Mouse (Mus musculus): ENCODE measurements at regions not wholly inside any gene's neighbourhood (a gene's known extent, or its start where the extent isn't known, plus 50 kb on each side); places are given as distances from the start of the nearest gene placed in this dataset.
A peak's percentile ranks its signal among the peaks of the same experiment; 100 is the strongest.

DNA sequence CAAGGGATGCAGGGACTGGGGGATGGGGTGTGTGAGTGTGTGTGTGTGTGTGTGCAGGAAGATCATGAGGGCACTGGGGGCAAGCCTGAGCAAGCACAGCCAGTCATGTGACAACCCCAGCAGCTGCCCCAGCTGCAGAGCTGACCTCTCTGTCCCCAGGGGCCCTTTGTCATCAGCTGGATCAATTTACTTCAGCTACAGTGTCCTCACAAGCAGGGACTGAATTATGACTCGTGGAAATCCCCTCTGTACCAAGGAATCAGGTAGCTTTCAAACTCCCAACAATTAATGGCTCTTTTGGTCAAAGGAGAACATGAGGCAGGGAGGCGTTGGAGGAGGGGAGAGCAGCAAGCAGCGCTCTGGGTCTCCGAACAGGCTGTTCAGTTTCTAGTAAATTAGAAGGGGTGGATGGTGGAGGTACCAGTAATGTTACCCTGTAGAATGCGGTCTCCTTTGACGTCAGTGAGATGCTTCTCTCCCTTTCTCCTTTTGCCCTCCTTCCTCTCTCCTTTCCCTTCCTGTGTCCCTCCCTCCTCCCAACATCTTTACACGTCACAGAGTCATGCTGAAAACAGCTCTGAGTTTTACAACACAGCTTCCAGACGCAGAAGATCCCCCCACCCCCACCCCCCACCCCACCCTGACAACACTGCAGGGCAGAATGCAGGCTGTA is 106.5 kb downstream of the Tomm20 start:
- Histone ChIP-seq H3K27ac (replicated peaks) (peak overlapping the region; percentile 81), H3K4me1 (peaks cover 24% of the 10 kb centered on the region), H3K9ac (replicated peaks) (peak overlapping the region; percentile 19; the same call in 1 of the 2 replicates), H3K4me3 (no peak overlapping the region; the same call in 1 of the 2 replicates), H3K36me3 (no peaks in the 10 kb centered on the region), H3K4me2 (replicated peaks) (peak overlapping the region; percentile 14), H3K9me3 (no peaks in the 10 kb centered on the region), H3K27me3 (no peaks in the 10 kb centered on the region)
- ATAC-seq (replicated peaks): peak; percentile 51
- WGBS: 11% methylated on average over 8 of the region's 8 CpGs

DNA sequence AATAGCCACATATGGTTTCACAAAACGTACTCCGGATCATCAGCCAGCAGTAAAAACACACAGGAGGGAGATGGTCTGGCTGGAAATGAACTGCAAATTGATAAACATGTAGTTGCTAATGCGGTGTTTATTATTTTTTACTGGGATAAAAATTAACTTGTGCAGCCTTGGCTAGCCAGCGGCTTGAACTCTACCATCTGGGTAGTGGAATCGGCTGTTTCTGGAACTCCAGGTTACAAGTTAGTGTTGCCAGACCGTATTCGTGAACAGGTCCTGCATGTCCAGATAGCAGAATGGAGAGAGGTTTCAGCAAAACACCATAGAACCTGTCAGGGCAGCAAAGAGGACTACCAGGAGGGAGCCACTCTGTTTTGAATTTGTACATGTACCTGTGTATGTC is 107.4 kb downstream of the Tomm20 start:
- Histone ChIP-seq H3K36me3 (no peaks in the 10 kb centered on the region), H3K9me3 (no peaks in the 10 kb centered on the region), H3K4me2 (replicated peaks) (no peak overlapping the region), H3K4me3 (no peak overlapping the region), H3K27me3 (no peaks in the 10 kb centered on the region), H3K4me1 (peaks cover 32% of the 10 kb centered on the region), H3K27ac (replicated peaks) (peak overlapping the region; percentile 81; the same call in 1 of the 2 replicates), H3K9ac (replicated peaks) (no peak overlapping the region)
- 73% methylated on average over 7 of the region's 7 CpGs for WGBS
- ATAC-seq (replicated peaks): no peak

DNA sequence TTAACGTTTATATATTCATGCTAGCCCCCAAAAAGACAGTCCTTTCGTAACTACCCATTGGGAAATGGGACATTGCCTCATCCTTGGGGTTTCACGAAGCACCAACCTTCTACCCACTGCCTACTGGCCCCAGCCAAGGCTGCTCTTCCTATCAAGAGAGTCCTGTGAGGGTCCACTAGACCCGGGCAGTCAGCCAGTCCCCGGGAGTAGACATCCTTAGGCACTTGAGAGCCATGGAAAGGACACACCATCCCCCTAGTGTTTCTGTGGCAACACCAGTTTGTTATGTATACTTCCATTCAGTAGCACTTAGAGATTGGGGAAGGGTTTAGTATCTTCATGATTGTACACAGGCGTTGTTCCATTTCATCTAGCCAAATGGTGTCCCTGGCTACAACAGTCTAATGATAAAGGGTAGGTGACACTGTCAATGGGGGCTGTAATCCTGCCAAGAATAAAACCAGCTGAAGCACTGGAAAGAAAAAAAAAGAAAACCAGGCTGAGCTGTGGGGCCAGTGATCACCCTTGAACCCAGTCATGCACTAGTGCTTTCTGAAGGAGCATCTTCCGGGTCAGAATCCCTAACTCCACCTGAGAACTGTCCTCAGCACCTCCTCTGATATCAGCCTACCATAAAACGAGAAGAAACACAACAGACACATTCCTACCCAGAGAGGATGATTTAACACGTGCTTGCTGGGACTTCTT is 108.2 kb downstream of the Tomm20 start:
- peaks cover 39% of the 10 kb centered on the region for H3K4me1 ChIP-seq
- H3K4me3 ChIP-seq: no peak overlapping the region
- 81% methylated on average over 9 of the region's 9 CpGs for WGBS
- H3K27ac ChIP-seq (replicated peaks): peak overlapping the region; percentile 15; the same call in 1 of the 2 replicates
- no peak for ATAC-seq (replicated peaks)
- no peak overlapping the region for H3K4me2 ChIP-seq (replicated peaks)
- H3K9me3 ChIP-seq: no peaks in the 10 kb centered on the region
- no peaks in the 10 kb centered on the region for H3K27me3 ChIP-seq
- no peaks in the 10 kb centered on the region for H3K36me3 ChIP-seq
- no peak overlapping the region for H3K9ac ChIP-seq (replicated peaks)

DNA sequence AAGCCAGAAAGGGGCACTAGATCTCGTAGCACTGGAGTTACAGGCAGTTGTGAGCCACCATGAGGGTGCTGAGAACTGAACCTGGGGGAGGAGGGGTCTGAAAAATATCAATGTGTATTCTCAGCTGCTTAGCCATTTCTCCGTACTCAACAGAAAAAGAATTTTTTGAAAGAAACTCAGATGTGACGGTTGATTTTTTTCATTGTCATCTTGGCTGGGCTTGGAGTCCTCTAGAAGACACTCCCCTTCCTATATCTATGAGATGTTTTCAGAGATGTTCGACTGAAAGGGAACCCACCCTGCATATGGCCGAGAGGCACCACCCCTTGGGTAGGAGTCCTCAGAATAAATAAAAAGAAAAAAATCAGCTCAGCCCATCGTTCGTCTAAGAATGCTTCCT is 110.1 kb downstream of the Tomm20 start:
- H3K4me1 ChIP-seq: peaks cover 39% of the 10 kb centered on the region
- no peak for ATAC-seq (replicated peaks)

DNA sequence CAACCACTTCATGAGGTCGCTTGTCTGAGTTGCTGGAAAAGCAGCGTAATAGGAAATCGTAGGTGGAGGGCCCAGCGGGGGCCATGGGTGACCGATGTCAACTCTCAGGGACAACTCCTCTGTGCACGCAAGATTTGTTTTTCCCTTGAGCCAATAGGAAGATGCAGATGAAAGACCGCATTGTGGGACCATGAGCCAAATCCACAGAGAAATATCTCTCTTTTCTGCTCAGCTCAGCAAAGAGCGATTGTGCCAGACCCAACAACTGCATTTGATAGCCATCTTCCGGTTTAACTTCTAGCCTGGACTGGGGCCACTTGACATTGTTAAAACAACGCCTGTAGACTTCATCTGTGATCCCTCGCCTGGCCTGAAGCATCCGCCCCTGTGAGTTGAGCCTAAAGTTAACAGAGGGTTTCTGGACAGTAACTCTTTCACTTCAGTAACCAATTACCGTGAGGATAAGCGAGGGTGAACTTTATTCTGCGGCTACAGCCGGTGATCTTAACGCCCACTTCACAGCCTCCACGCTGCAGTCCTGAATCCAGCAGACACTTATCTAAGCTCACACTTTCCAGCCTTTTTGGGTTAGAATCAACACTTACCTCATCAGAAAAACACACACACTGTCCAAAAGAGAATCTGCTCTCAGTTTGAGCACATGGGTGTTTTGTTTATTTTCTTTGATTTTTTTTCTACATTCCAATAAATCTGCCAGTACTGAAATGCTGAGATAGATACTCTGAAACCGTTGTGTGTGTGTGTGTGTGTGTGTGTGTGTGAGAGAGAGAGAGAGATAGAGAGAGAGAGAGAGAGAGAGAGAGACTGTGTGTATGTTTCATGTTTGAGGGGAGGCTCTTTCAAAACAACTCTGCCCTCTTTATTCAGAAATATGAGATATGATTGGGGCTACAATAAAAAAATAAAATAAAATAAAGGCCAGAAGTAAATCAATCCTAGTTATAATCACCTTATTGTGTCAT is 111.9 kb downstream of the Tomm20 start:
- no peak overlapping the region for H3K4me2 ChIP-seq (replicated peaks)
- H3K36me3 ChIP-seq: no peaks in the 10 kb centered on the region
- no peaks in the 10 kb centered on the region for H3K9me3 ChIP-seq
- ATAC-seq (replicated peaks): no peak
- no peak overlapping the region for H3K4me3 ChIP-seq
- H3K27ac ChIP-seq (replicated peaks): peak overlapping the region; percentile 1; the same call in 1 of the 2 replicates
- no peak overlapping the region for H3K9ac ChIP-seq (replicated peaks)
- H3K4me1 ChIP-seq: peaks cover 25% of the 10 kb centered on the region
- no peaks in the 10 kb centered on the region for H3K27me3 ChIP-seq
- WGBS: 66% methylated on average over 19 of the region's 19 CpGs

More for the DNA sequence above, 110.1 kb downstream of the Tomm20 start:
- Histone ChIP-seq H3K4me3 (no peak overlapping the region), H3K36me3 (no peaks in the 10 kb centered on the region), H3K27ac (replicated peaks) (no peak overlapping the region), H3K9me3 (no peaks in the 10 kb centered on the region), H3K4me2 (replicated peaks) (no peak overlapping the region), H3K9ac (replicated peaks) (no peak overlapping the region), H3K27me3 (no peaks in the 10 kb centered on the region)
- WGBS: 82% methylated on average over 7 of the region's 7 CpGs

DNA sequence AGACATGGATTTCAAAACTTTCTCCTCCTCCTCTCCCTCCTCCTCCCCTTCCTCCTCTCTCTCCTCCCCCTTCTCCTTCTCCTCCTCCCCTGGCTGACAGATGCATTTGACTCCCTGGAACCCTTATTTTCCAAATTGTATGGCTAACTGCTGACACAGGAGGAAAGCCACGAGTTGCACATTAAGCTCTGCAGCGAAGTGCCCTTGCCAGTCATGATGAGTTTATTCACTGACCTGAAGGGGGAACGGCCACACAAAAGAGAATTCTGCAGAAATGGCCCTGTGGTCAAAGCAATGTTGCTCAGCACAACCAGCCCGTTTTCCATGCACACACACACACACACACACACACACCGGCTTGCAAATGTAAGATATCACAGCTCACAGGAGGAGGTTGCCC is 112.6 kb downstream of the Tomm20 start:
- Histone ChIP-seq H3K9me3 (no peaks in the 10 kb centered on the region), H3K4me2 (replicated peaks) (no peak overlapping the region), H3K27ac (replicated peaks) (peak overlapping the region; percentile 1; the same call in 1 of the 2 replicates), H3K27me3 (no peaks in the 10 kb centered on the region), H3K36me3 (no peaks in the 10 kb centered on the region), H3K4me1 (peaks cover 17% of the 10 kb centered on the region), H3K9ac (replicated peaks) (no peak overlapping the region), H3K4me3 (no peak overlapping the region)
- WGBS: 23% methylated on average over 5 of the region's 5 CpGs
- ATAC-seq (replicated peaks): no peak

DNA sequence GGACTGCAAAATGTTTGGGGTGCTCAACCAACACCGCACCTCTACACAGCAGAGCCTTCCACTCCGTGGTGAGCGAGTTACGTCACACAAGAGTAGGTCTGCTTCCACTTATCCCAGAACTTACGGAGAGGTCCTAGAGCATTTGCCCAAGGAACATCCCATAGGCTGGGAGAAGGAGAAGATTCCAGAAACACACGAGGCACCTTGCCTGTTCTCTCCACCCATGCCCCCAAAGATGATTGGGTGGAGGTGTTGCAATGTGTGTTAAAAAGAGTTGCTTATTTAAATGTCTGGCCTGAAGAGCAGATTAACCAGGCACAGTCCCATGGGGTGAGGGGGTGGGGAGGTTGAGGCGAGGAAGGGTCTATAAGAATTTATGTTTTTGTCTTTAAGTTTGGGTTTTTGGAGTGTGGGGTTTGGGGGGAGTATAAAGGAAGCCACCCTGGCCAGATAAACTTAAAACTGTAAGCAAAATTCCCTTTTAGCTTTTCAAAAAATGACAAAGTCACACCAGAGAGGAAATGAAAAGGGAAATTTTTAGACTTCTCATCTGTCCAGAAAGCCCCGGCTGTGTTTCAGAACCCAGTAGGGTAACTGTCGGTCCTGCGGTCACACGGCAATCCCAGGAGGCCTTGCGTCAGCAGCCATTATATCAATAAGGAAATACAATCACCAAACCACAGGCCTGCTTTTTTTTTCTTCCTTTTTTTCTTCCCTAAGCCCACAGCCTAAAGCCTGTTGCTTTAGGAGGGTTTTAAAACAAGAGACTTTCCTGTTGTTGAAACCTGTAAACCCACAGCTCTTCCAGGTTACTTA is 113.3 kb downstream of the Tomm20 start:
- Histone ChIP-seq H3K4me2 (replicated peaks) (no peak overlapping the region), H3K9ac (replicated peaks) (no peak overlapping the region), H3K27me3 (no peaks in the 10 kb centered on the region), H3K27ac (replicated peaks) (no peak overlapping the region; the same call in 1 of the 2 replicates), H3K9me3 (no peaks in the 10 kb centered on the region), H3K4me1 (peaks cover 17% of the 10 kb centered on the region), H3K4me3 (no peak overlapping the region), H3K36me3 (no peaks in the 10 kb centered on the region)
- WGBS: 86% methylated on average over 12 of the region's 12 CpGs
- no peak for ATAC-seq (replicated peaks)

DNA sequence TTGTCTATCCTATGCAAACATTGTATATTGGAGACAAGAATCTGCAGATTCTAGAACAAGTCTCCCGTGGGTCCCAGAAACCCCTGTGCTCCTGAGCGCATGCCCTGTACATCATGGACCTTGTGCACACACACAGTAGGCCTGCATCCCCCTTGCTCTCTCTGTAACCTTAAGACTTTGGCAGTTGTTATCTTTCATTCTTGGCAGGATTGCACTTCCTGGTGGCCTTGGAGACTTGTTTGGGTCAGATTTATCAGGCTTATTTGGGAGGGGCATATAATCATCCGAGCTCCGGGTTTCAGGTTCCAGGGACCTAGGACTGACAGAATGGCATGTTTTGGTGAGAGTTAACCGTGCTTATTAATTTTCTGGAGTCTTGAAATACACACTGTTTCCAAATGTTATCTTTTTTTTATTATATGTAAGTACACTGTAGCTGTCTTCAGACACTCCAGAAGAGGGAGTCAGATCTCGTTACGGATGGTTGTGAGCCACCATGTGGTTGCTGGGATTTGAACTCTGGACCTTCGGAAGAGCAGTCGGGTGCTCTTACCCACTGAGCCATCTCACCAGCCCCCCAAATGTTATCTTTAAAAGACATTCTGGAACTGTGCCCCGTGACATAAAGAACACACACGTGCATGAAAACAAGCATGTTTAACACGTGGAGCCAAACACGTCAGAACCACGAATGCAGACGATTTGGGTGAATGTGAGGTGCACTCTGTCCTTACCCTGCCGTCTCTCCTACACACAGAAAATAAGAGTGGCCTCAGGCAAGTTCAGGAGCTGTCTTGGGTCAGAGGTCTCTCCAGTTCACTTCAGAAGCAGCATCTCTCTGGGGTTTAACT is 114.1 kb downstream of the Tomm20 start:
- Histone ChIP-seq H3K4me2 (replicated peaks) (no peak overlapping the region), H3K4me1 (peaks cover 25% of the 10 kb centered on the region), H3K9me3 (no peaks in the 10 kb centered on the region), H3K9ac (replicated peaks) (no peak overlapping the region), H3K4me3 (no peak overlapping the region), H3K27ac (replicated peaks) (no peak overlapping the region), H3K27me3 (no peaks in the 10 kb centered on the region), H3K36me3 (no peaks in the 10 kb centered on the region)
- ATAC-seq (replicated peaks): no peak
- 90% methylated on average over 16 of the region's 16 CpGs for WGBS

DNA sequence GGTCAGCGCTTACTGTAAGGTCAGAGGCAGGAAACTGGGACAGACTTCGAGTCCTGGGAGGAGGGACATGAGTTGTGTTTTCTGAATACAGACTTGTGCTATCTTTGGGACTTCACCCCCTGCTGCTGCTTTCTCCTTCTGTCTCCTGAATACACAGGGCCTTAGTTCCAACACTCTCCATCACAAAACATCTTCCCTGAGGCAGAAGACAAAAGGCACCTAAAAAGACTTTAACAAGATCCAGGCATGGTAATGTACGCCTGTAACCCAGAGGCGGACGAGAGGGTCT is 115.5 kb downstream of the Tomm20 start:
- Histone ChIP-seq H3K9me3 (no peaks in the 10 kb centered on the region), H3K36me3 (no peaks in the 10 kb centered on the region), H3K4me3 (no peak overlapping the region), H3K4me2 (replicated peaks) (no peak overlapping the region), H3K27me3 (no peaks in the 10 kb centered on the region), H3K27ac (replicated peaks) (no peak overlapping the region), H3K4me1 (peaks cover 39% of the 10 kb centered on the region), H3K9ac (replicated peaks) (no peak overlapping the region)
- 61% methylated on average over 5 of the region's 5 CpGs for WGBS
- no peak for ATAC-seq (replicated peaks)

DNA sequence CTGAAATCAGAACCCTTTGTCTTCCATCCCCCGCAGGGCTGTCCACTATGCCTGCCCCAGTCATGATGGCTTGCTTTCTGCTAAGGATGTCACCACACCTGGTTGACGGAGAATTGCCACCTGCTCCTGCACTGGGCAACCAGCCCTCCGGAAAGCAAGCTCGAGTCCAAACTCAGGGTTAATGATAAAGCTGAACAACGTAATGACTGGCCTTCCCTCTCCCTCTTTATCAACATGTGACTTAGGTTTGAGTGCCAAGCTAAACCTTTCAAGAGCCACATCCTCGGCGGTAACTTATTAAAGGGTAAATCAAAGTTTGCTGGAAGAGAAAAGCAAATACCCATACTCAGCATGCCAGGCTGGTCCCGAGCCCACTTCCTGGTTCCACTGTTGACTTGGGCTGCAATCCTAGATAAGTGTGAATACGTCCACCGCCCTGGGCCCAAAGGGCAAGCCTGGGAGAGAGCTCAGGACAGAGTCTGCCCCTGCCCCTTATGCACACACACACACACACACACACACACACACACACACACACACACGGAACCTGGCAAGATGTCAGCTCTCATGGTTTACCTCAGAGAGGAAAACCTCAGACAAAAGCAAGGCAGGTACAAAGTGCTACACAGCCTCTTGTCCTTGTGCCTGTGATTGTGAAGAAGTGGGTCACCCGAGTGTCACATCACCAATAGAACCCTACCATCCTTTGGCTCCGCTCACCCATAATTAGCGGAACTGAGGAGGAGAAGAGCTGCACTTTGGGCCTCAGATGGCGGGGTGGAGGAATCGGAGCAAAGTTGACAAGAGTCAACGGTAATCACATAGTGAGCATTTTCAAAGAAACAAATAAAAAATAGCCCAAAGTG is 116.0 kb downstream of the Tomm20 start:
- no peak overlapping the region for H3K27ac ChIP-seq (replicated peaks)
- no peak overlapping the region for H3K4me2 ChIP-seq (replicated peaks)
- H3K36me3 ChIP-seq: no peaks in the 10 kb centered on the region
- no peak overlapping the region for H3K9ac ChIP-seq (replicated peaks)
- no peak overlapping the region for H3K4me3 ChIP-seq
- H3K27me3 ChIP-seq: no peaks in the 10 kb centered on the region
- WGBS: 80% methylated on average over 17 of the region's 17 CpGs
- no peaks in the 10 kb centered on the region for H3K9me3 ChIP-seq
- H3K4me1 ChIP-seq: peaks cover 39% of the 10 kb centered on the region
- ATAC-seq (replicated peaks): no peak

Measured in forebrain, embryonic 15.5 days (tissue).